Mouse (Mus musculus): ENCODE measurements around the gene Zmynd10.

GRCm38 (mm10) chr9:107598385-107598784 lies 51.3 kb downstream of the Zmynd10 start:
- TF ChIP-seq CTCF (IDR thresholded peaks at IDR 0.05; ENCODE audit: extremely low read depth, insufficient read depth, insufficient read length, insufficient replicate concordance) (no peak), POLR2A (IDR thresholded peaks at IDR 0.05; ENCODE audit: low read depth, low read length) (no peak)
